Mouse (Mus musculus): Measurements from ENCODE around the gene Polr1e. TPM values are rescaled to one million over a fixed set of nuclear protein-coding genes. Genes with fewer than 3 reads are reported as not detected.
"Not testable (repeated sequence)": the region's sequence is repeated elsewhere in the genome, so short reads cannot be mapped to it uniquely, and the experiment has no call there.

Polr1e gene
- polyA plus RNA-seq, 1 experiment from 2014 or later = 35.3 TPM

DNA sequence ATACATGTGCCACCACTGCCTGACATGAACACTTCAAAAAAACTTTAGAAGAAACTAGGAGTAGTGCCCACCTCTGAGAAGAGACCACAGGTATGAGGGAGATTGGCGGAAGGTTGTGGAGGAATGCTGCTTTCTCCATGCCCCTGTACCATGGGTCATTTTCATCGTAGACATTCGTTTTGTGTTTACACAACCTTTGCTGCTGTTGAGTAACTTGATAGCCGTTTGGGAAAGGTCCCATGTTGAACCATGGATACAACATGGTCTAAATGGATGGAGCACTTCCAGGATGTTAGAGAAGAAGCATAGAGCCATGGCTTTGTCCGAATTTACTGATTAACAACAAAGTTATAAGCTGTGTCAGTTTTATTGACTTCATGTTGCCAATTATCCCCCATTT, 40.2 kb upstream of the Polr1e start:
- Histone ChIP-seq H3K9ac (ENCODE audit: low read length) (no peak overlapping the region), H3K4me2 (ENCODE audit: low read length) (no peak overlapping the region), H3K4me1 (ENCODE audit: control insufficient read depth, insufficient read depth, low read length) (peaks cover 3% of the 10 kb centered on the region; the same call in 1 of the 2 replicates), H3K36me3 (ENCODE audit: control insufficient read depth, insufficient read depth, low read length) (no peaks in the 10 kb centered on the region), H3K4me3 (ENCODE audit: low read depth, low read length) (no peak overlapping the region), H3K27me3 (replicated peaks; ENCODE audit: control insufficient read depth, insufficient read depth, low read length) (no peaks in the 10 kb centered on the region), H3K27ac (ENCODE audit: low read depth, low read length) (no peak overlapping the region), H3K9me3 (replicated peaks; ENCODE audit: control insufficient read depth, low read length) (no peaks in the 10 kb centered on the region)
- 83% methylated on average over 5 of the region's 5 CpGs for WGBS
- DNase-seq (ENCODE audit: low spot score) (no peak), ATAC-seq (no peak)

DNA sequence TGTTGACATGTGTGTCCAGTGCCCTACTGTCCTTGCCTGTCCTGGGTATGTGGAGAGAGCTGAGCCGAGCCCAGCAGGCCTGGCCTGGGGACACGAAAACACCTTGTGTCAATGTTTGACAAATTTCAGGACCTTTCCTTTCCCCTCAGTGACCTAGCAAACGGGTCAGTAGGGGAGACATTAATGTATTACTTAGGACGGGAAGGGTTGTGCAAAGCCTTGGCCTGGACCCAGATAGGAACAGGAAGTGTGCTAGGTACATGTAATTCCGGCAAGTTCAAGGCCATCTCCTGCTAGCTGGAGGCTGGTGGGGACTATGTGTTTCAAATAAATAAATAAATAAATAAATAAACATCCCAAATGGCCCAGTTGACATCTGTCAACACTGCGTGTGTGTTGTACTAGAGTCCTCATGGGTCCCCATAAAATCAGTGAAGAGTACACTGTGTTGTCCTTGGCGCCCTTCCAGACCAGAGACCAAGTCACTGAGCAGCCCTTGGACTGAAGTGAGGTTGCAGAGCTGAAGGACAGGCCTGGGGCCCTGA, 38.5 kb upstream of the Polr1e start:
- no peak overlapping the region for H3K4me3 ChIP-seq (ENCODE audit: low read depth, low read length)
- no peak for ATAC-seq
- 87% methylated on average over 7 of the region's 7 CpGs for WGBS

DNA sequence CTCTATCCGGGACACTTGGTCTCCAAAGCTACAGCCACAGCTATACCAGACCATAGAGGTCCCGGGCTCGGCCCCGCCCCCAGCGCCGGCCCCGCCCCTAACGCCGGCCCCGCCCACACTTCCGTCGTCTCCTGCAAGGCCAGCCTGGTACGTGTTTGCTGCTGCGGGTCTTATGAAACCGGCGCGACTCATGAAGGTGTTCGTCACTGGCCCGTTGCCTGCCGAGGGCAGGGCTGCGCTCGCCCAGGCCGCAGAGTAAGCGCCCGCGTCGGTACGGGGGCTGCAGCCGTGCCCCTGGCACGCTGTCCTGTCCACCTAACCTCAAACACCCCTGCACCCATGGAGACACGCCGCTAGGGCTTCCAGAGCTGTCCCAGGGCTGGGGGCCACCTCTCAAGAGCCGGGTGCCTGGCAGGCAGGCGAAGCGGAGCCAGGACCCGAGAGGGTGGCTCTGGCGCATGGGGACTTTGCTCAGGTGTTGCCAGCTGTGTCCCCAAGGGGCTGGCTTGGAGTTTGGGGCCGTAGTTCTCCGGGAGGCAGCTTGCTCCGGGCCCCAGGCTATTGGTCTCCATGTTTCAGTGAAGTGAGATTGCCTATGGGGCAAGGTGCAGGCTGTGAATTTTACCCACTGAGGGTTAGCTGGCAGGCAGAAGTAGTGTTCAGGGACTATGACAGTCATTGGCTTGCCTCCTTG, 37.0 kb upstream of the Polr1e start, which contains the start of gene Grhpr:
Gene Grhpr, plus strand, starts transcription at position 116 of the 694 bp plus-strand sequence.
- WGBS = under 1% methylated on average over 39 of the region's 40 CpGs
- no peaks in the 10 kb centered on the region for H3K4me1 ChIP-seq (ENCODE audit: control insufficient read depth, insufficient read depth, low read length)
- ATAC-seq (peak; percentile 95), DNase-seq (ENCODE audit: low spot score) (peak; percentile 71)
- H3K27me3 ChIP-seq (replicated peaks; ENCODE audit: control insufficient read depth, insufficient read depth, low read length) = no peaks in the 10 kb centered on the region
- peak within 1 kb of the TSS; percentile 34; the same call in 1 of the 2 replicates for H3K27ac ChIP-seq (ENCODE audit: low read depth, low read length)
- peaks cover 4% of the 10 kb centered on the region; the same call in 1 of the 2 replicates for H3K36me3 ChIP-seq (ENCODE audit: control insufficient read depth, insufficient read depth, low read length)
- peak within 1 kb of the TSS; percentile 88 for H3K4me2 ChIP-seq (ENCODE audit: low read length)
- H3K4me3 ChIP-seq (ENCODE audit: low read depth, low read length) = peak within 1 kb of the TSS; percentile 52
- H3K9ac ChIP-seq (ENCODE audit: low read length) = peak within 1 kb of the TSS; percentile 72
- no peaks in the 10 kb centered on the region for H3K9me3 ChIP-seq (replicated peaks; ENCODE audit: control insufficient read depth, low read length)

More for the DNA sequence above, 38.5 kb upstream of the Polr1e start:
- Histone ChIP-seq H3K4me1 (ENCODE audit: control insufficient read depth, insufficient read depth, low read length) (no peaks in the 10 kb centered on the region), H3K9me3 (replicated peaks; ENCODE audit: control insufficient read depth, low read length) (no peaks in the 10 kb centered on the region), H3K27me3 (replicated peaks; ENCODE audit: control insufficient read depth, insufficient read depth, low read length) (no peaks in the 10 kb centered on the region), H3K27ac (ENCODE audit: low read depth, low read length) (no peak overlapping the region), H3K4me2 (ENCODE audit: low read length) (no peak overlapping the region), H3K9ac (ENCODE audit: low read length) (no peak overlapping the region), H3K36me3 (ENCODE audit: control insufficient read depth, insufficient read depth, low read length) (no peaks in the 10 kb centered on the region)
- DNase-seq (ENCODE audit: low spot score) = no peak

DNA sequence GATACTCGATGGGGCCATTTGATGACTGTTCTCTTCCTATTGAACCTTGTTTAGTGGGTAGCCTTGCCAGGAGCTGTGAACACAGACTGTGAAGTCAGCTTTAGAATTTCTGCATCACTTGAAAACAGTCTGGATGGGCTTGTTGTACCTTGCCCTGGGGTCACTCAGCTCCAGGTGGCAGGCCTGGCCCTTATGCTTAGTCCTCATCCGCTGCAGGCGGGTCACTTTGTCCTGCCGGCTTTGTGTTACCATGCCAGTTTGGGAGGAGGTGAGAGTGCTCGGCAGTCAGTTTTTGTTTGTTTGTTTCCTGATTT, 36.5 kb upstream of the Polr1e start:
- H3K36me3 ChIP-seq (ENCODE audit: control insufficient read depth, insufficient read depth, low read length) = peaks cover 4% of the 10 kb centered on the region; the same call in 1 of the 2 replicates
- H3K27ac ChIP-seq (ENCODE audit: low read depth, low read length) = no peak overlapping the region
- H3K9me3 ChIP-seq (replicated peaks; ENCODE audit: control insufficient read depth, low read length) = no peaks in the 10 kb centered on the region
- no peak for ATAC-seq
- H3K4me1 ChIP-seq (ENCODE audit: control insufficient read depth, insufficient read depth, low read length) = no peaks in the 10 kb centered on the region
- peak overlapping the region; percentile 72 for H3K9ac ChIP-seq (ENCODE audit: low read length)
- WGBS = 15% methylated on average over 5 of the region's 5 CpGs
- DNase-seq (ENCODE audit: low spot score) = no peak
- H3K4me2 ChIP-seq (ENCODE audit: low read length) = peak overlapping the region; percentile 88
- H3K4me3 ChIP-seq (ENCODE audit: low read depth, low read length) = peak overlapping the region; percentile 52
- no peaks in the 10 kb centered on the region for H3K27me3 ChIP-seq (replicated peaks; ENCODE audit: control insufficient read depth, insufficient read depth, low read length)

DNA sequence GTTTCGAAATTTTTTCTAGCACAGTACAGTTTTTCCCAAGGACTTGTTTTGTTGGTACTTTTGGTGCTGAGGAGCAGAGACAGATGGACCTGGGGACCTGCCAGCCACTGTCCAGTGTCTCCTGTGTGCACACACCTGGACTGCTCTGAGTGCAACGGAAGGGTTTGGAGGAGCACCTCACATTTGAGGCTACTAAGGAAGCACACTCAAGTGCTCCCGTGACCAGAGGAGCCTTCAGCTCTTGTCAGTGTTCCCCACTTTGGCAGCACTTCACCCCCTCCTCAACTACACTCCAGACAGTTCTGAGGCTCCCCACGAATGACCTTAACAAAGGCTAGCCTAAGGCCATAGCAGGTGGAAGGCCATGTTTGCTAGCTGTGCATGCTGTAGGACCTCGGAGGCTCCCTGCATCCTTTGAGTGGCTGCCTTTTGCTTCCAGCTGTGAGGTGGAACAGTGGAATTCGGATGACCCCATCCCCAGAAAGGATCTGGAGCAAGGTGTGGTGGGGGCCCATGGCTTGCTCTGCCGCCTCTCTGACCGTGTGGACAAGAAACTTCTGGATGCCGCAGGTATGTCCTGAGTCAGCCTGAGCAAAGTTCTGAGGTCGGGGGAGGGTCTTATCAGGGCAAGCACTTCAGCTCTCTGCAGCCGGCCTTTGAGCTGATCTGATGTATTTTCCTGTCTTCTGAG, 35.8 kb upstream of the Polr1e start:
- DNase-seq (ENCODE audit: low spot score) (no peak), ATAC-seq (no peak)
- no peak overlapping the region for H3K27ac ChIP-seq (ENCODE audit: low read depth, low read length)
- H3K27me3 ChIP-seq (replicated peaks; ENCODE audit: control insufficient read depth, insufficient read depth, low read length) = no peaks in the 10 kb centered on the region
- no peak overlapping the region for H3K4me3 ChIP-seq (ENCODE audit: low read depth, low read length)
- 72% methylated on average over 11 of the region's 11 CpGs for WGBS
- no peaks in the 10 kb centered on the region for H3K4me1 ChIP-seq (ENCODE audit: control insufficient read depth, insufficient read depth, low read length)
- H3K9me3 ChIP-seq (replicated peaks; ENCODE audit: control insufficient read depth, low read length) = no peaks in the 10 kb centered on the region
- H3K9ac ChIP-seq (ENCODE audit: low read length) = no peak overlapping the region
- H3K4me2 ChIP-seq (ENCODE audit: low read length) = peak overlapping the region; percentile 88; the same call in 1 of the 2 replicates
- H3K36me3 ChIP-seq (ENCODE audit: control insufficient read depth, insufficient read depth, low read length) = peaks cover 4% of the 10 kb centered on the region; the same call in 1 of the 2 replicates

DNA sequence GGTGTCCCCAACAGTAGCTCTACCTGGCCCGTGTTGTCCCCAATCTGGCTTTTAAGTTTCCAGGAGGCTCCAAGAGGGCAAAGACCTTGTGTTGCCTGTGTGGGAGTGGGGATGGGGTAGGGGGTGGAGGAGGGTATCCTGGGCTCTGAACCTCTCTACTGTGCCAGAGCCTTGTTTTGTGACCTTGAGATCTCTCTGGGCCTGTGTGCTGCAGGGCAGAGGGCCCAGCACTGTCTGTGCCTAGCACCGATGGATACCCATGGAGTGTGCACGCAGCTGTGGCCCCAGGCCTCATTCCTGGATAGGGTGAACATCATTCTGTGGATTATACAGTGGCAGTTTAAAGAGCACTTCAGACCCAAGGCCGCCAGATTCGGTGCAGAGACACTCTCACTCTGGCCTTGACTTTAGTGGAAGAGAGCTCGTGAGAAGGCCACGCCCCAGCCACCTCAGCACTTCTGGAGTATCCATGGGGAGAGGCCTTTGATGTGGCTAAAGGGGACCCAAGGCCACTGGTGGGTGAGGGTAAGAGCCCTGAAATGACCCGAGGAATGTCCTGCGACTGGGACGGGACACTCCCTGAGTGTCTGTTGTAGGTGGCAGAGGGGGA, 35.1 kb upstream of the Polr1e start:
- no peak for DNase-seq (ENCODE audit: low spot score)
- Histone ChIP-seq H3K27me3 (replicated peaks; ENCODE audit: control insufficient read depth, insufficient read depth, low read length) (no peaks in the 10 kb centered on the region), H3K4me1 (ENCODE audit: control insufficient read depth, insufficient read depth, low read length) (no peaks in the 10 kb centered on the region), H3K4me3 (ENCODE audit: low read depth, low read length) (no peak overlapping the region), H3K9me3 (replicated peaks; ENCODE audit: control insufficient read depth, low read length) (no peaks in the 10 kb centered on the region), H3K36me3 (ENCODE audit: control insufficient read depth, insufficient read depth, low read length) (peaks cover 4% of the 10 kb centered on the region; the same call in 1 of the 2 replicates), H3K9ac (ENCODE audit: low read length) (no peak overlapping the region), H3K27ac (ENCODE audit: low read depth, low read length) (no peak overlapping the region), H3K4me2 (ENCODE audit: low read length) (no peak overlapping the region)
- 92% methylated on average over 10 of the region's 10 CpGs for WGBS
- no peak for ATAC-seq

DNA sequence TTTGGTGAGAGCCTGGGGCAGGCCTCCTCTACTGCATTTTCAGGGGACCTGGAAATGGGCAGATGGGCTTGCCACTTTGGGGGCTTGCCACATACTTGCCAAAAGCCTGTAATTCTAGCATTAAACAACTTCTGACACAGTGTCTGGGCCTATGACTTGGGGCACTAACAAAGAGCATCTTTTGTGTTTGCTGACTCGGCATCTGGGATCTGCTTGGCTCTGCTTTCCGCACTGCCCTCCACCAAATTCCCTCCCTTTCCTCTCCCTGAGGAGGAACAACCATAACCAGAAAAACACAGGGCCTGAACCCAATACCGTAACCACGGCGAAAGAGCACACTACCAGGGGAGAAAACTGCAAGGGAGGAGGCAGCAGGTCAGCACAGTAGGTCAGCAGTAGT, 27.8 kb upstream of the Polr1e start:
- Histone ChIP-seq H3K9ac (ENCODE audit: low read length) (no peak overlapping the region), H3K4me3 (ENCODE audit: low read depth, low read length) (no peak overlapping the region), H3K4me2 (ENCODE audit: low read length) (no peak overlapping the region), H3K9me3 (replicated peaks; ENCODE audit: control insufficient read depth, low read length) (no peaks in the 10 kb centered on the region), H3K27me3 (replicated peaks; ENCODE audit: control insufficient read depth, insufficient read depth, low read length) (no peaks in the 10 kb centered on the region), H3K4me1 (ENCODE audit: control insufficient read depth, insufficient read depth, low read length) (no peaks in the 10 kb centered on the region), H3K27ac (ENCODE audit: low read depth, low read length) (no peak overlapping the region), H3K36me3 (ENCODE audit: control insufficient read depth, insufficient read depth, low read length) (peaks cover 56% of the 10 kb centered on the region)
- WGBS = 94% methylated on average over 5 of the region's 5 CpGs
- DNase-seq (ENCODE audit: low spot score) (no peak), ATAC-seq (no peak)

DNA sequence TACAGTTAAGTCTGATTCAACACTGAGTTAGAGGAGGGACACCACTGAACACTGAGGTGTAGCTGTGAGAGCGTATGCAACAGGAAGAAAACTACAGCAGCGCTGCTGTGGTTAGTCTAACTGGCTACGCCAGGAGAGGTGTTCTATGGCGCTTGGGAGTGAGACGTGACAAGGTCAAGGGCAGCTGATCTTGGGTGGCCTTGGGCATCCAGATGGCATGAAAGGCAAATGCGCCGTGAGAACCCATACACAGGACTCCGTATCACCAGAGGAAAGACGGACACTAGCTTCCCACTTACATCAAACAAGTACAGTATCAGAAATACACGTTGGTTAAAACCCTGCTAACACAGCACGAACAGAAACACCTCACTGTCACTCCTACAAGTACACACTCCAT, 26.1 kb upstream of the Polr1e start:
- H3K27me3 ChIP-seq (replicated peaks; ENCODE audit: control insufficient read depth, insufficient read depth, low read length); H3K4me3 ChIP-seq (ENCODE audit: low read depth, low read length); DNase-seq (ENCODE audit: low spot score); H3K4me1 ChIP-seq (ENCODE audit: control insufficient read depth, insufficient read depth, low read length); ATAC-seq; H3K9ac ChIP-seq (ENCODE audit: low read length); H3K9me3 ChIP-seq (replicated peaks; ENCODE audit: control insufficient read depth, low read length); H3K27ac ChIP-seq (ENCODE audit: low read depth, low read length); H3K4me2 ChIP-seq (ENCODE audit: low read length): not testable (repeated sequence)
- WGBS = 93% methylated on average over 11 of the region's 11 CpGs
- peaks cover 52% of the 10 kb centered on the region for H3K36me3 ChIP-seq (ENCODE audit: control insufficient read depth, insufficient read depth, low read length)
